Mouse (Mus musculus): ENCODE data around the gene Defb36. TPM values are rescaled to one million over a fixed set of nuclear protein-coding genes. Genes with fewer than 3 reads are reported as not detected.

The Defb36 gene
- polyA plus RNA-seq (2015; fragmentation: Nextera tagmentation; extraction: Ambion mirVana), result not detected in 2 replicates

DNA sequence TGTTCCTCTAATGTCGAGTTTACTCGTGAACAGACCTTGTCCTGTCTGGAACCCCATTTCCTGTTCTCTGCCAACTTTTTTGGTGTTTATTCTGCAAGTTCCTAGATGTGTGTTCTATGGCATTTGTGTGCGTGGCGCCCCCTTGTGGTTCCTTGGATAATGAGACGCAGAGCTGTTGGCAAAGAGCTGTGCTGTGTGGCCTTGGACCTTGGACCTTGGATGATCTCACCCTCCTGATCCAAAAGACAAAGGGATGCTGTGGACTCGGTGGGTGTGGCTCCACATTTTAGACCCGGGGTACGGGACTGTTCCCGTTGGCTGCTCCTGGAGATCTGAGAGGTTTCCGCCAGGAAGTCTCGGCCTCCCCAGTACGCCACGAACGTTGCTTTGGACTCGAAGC lies at the start of gene Defb36:
Gene Defb36, plus strand, starts transcription at position 271 of the 400 bp plus-strand sequence.
- Histone ChIP-seq H3K36me3 (no peaks in the 10 kb centered on the region), H3K4me3 (no peak within 1 kb of the TSS), H3K4me1 (no peaks in the 10 kb centered on the region), H3K9me3 (no peaks in the 10 kb centered on the region), H3K4me2 (no peak within 1 kb of the TSS), H3K27me3 (no peaks in the 10 kb centered on the region), H3K9ac (no peak within 1 kb of the TSS), H3K27ac (no peak within 1 kb of the TSS)
- 83% methylated on average over 15 of the region's 15 CpGs for WGBS
- no peak for ATAC-seq (ENCODE audit: insufficient number of reproducible peaks, low FRiP score, low TSS enrichment, low read depth)

DNA sequence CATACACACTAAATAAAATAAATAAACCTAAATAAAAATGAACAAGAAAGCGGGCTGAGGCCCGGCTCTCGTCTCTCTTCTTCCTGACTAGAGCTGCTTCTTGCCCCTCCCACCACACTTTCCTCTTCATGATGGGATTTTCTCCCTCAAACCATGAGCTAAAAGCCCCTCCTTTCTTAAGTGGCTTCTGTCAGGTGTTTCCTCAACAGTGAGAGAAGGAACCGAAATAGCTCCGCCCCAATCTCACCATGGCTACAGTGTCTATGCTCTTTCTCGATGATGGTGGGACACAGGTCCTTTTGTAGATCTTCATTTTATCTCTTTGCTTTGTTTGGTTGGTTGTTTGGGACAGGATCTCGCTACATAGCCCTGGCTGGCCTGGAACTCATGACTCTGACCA lies 47.5 kb upstream of the Defb36 start:
- 87% methylated on average over 7 of the region's 7 CpGs for WGBS
- Histone ChIP-seq H3K27me3 (no peaks in the 10 kb centered on the region), H3K27ac (no peak overlapping the region), H3K4me2 (no peak overlapping the region), H3K36me3 (no peaks in the 10 kb centered on the region), H3K4me3 (no peak overlapping the region), H3K9me3 (no peaks in the 10 kb centered on the region), H3K4me1 (no peaks in the 10 kb centered on the region), H3K9ac (no peak overlapping the region)
- no peak for ATAC-seq (ENCODE audit: insufficient number of reproducible peaks, low FRiP score, low TSS enrichment, low read depth)

DNA sequence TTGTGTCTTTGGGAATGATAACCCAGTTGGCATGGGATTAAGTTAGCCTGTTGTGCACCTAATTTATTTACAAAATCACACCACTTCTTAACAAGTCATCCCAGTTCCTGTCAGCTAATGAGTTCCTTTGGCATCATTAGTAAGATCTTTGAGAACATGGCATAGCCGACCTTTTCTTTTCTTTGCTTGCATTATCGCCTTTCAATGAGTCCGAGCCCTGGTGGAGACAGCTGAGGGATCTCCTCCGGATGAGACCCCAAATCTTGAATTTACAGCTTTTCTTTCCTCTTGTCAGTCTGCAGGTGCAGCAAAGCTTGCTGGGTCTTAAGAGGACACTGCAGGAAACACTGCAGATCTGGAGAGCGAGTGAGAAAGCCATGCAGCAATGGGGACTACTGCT lies 35.1 kb upstream of the Defb36 start, which contains the start of gene Gm17416:
Gene Gm17416, plus strand, starts transcription at position 301 of the 400 bp plus-strand sequence.
- H3K27me3 ChIP-seq, result no peaks in the 10 kb centered on the region
- no peak within 1 kb of the TSS for H3K9ac ChIP-seq
- H3K4me1 ChIP-seq, result no peaks in the 10 kb centered on the region
- H3K27ac ChIP-seq, result no peak within 1 kb of the TSS
- no peak within 1 kb of the TSS for H3K4me2 ChIP-seq
- no peaks in the 10 kb centered on the region for H3K36me3 ChIP-seq
- no peaks in the 10 kb centered on the region for H3K9me3 ChIP-seq
- no peak for ATAC-seq (ENCODE audit: insufficient number of reproducible peaks, low FRiP score, low TSS enrichment, low read depth)
- H3K4me3 ChIP-seq, result no peak within 1 kb of the TSS
- WGBS, result 84% methylated on average over 5 of the region's 5 CpGs

DNA sequence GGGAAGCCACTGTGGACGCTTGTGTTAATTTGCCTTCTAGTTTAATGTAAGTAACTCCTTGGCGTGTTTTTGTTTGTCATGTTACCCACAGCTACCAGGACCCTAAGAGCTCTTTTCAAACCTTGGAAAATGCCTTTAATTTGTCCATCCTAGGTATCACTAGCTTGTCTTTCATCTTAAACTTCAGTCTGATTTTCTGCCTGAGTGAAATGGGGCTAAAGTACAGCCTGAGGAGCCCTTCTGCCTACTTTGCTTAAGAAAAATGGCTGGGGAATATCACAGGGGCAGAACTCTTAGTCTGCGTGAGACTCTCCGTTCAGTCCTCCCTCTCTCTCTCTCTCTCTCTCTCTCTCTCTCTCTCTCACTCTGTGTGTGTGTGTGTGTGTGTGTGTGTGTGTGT lies 34.2 kb upstream of the Defb36 start:
- H3K4me2 ChIP-seq, result no peak overlapping the region
- H3K4me1 ChIP-seq, result no peaks in the 10 kb centered on the region
- H3K36me3 ChIP-seq, result no peaks in the 10 kb centered on the region
- H3K9ac ChIP-seq, result no peak overlapping the region
- no peaks in the 10 kb centered on the region for H3K27me3 ChIP-seq
- 69% methylated on average over 4 of the region's 4 CpGs for WGBS
- H3K27ac ChIP-seq, result no peak overlapping the region
- H3K4me3 ChIP-seq, result no peak overlapping the region
- ATAC-seq (ENCODE audit: insufficient number of reproducible peaks, low FRiP score, low TSS enrichment, low read depth), result no peak
- no peaks in the 10 kb centered on the region for H3K9me3 ChIP-seq

DNA sequence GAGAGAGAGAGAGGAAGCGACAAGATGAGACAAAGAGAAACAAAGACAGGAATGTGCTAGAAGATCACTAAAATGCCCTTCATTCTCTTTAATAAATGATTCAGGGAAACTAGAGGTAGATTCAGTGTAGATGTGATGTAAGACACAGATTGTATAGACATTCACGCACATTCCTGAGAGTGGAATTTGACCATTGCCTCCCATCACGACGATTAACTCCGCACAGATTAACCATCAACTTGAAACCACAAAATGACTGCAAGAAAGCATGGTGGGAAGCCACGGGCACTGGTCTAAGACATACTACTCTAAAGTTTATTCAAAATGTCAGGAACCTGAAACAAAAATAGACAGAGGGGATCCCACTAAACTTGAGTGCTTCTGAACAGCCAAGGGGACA lies 33.8 kb upstream of the Defb36 start:
- H3K9me3 ChIP-seq, result no peaks in the 10 kb centered on the region
- H3K27me3 ChIP-seq, result no peaks in the 10 kb centered on the region
- H3K9ac ChIP-seq, result no peak overlapping the region
- H3K36me3 ChIP-seq, result no peaks in the 10 kb centered on the region
- H3K27ac ChIP-seq, result no peak overlapping the region
- no peak overlapping the region for H3K4me2 ChIP-seq
- WGBS, result 75% methylated on average over 6 of the region's 6 CpGs
- no peaks in the 10 kb centered on the region for H3K4me1 ChIP-seq
- no peak for ATAC-seq (ENCODE audit: insufficient number of reproducible peaks, low FRiP score, low TSS enrichment, low read depth)
- H3K4me3 ChIP-seq, result no peak overlapping the region

DNA sequence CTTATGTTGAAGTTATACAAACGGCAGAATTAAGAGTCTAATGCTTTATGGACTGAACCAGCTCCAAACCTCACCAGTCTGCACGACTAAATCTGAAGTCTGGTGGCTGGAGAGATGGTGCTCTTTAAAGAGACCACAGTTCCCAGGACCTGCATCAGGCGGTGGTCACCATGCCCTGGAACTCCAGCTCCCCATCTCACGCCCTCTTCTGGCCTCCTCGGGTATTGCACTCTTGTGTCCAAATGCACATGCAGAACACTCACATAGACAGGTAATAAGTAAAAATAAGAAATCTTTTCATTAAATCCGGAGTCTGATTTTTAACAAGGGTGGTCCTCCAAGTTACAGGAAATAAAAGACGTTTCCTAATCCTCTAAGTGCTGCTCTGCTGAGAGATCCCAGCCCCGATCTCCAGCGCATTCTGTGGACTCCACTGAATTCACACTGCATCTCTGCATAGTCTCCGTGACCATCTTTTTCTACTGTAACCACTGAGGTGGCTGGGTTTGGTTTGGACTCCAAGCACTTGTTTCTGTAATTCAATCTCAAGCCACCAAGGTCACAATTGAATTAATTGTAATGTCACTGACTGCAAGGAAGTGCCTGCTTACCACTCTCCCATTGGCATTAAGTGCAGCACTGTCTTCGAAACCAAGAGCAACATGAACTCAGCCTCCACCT lies 31.9 kb upstream of the Defb36 start, which contains the start of gene Defb21:
Gene Defb21, plus strand, starts transcription at position 631 of the 681 bp plus-strand sequence.
- no peak within 1 kb of the TSS for H3K4me2 ChIP-seq

DNA sequence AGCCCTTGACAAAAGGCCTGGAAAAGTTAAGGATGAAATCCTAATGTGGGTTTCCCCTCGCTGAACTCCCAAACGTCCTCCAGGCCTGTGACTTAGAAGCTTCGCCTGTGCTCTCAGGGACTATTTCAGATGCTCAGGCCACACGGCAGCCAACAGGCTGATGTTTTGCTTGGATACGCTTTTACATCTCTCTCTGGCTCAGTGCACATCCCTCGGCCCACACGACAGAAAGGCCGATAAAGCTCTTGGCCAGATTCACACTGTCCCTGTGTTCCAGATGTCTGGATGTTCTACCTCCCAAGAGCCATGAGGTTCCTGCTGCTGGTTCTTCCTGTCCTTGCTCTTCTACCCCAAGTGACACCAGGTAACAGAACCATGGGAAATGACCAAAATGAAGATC lies 30.6 kb upstream of the Defb36 start:
- no peak overlapping the region for H3K4me3 ChIP-seq
- H3K4me2 ChIP-seq, result no peak overlapping the region
- no peak overlapping the region for H3K9ac ChIP-seq
- H3K4me1 ChIP-seq, result no peaks in the 10 kb centered on the region
- H3K36me3 ChIP-seq, result no peaks in the 10 kb centered on the region
- H3K27me3 ChIP-seq, result no peaks in the 10 kb centered on the region
- H3K9me3 ChIP-seq, result no peaks in the 10 kb centered on the region
- no peak for ATAC-seq (ENCODE audit: insufficient number of reproducible peaks, low FRiP score, low TSS enrichment, low read depth)
- WGBS, result 89% methylated on average over 8 of the region's 8 CpGs
- no peak overlapping the region for H3K27ac ChIP-seq

More for the DNA sequence above, 31.9 kb upstream of the Defb36 start, which contains the start of gene Defb21:
- Histone ChIP-seq H3K4me3 (no peak within 1 kb of the TSS), H3K27ac (no peak within 1 kb of the TSS), H3K9me3 (no peaks in the 10 kb centered on the region), H3K36me3 (no peaks in the 10 kb centered on the region), H3K4me1 (no peaks in the 10 kb centered on the region), H3K9ac (no peak within 1 kb of the TSS), H3K27me3 (no peaks in the 10 kb centered on the region)
- no peak for ATAC-seq (ENCODE audit: insufficient number of reproducible peaks, low FRiP score, low TSS enrichment, low read depth)
- 64% methylated on average over 11 of the region's 11 CpGs for WGBS

DNA sequence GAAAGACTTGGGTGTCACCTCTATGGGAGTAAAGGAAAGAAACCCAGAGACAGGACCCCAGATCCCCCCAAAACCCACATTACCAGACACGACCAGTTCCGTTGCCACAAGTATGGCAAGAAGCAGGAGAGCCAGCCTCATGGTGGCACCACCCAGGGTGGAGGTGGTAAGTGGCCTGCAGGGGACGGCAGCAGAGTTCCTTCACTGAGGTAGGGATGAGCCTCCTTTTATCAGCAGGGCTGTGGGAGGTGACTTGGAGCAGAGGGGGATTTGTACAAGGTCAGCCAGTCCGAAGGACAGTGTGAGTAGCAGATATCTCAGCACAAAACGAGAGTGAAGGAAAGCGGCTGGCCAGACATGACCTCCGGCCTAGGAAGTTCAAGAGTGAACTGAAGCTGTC lies 24.0 kb upstream of the Defb36 start, which contains the start of gene Defb19:
Gene Defb19, minus strand, starts transcription at position 206 of the 400 bp plus-strand sequence.
- Histone ChIP-seq H3K9me3 (no peaks in the 10 kb centered on the region), H3K4me2 (no peak within 1 kb of the TSS), H3K9ac (no peak within 1 kb of the TSS), H3K4me1 (no peaks in the 10 kb centered on the region), H3K4me3 (no peak within 1 kb of the TSS), H3K27me3 (no peaks in the 10 kb centered on the region), H3K36me3 (no peaks in the 10 kb centered on the region), H3K27ac (no peak within 1 kb of the TSS)
- 72% methylated on average over 7 of the region's 7 CpGs for WGBS
- ATAC-seq (ENCODE audit: insufficient number of reproducible peaks, low FRiP score, low TSS enrichment, low read depth), result no peak

DNA sequence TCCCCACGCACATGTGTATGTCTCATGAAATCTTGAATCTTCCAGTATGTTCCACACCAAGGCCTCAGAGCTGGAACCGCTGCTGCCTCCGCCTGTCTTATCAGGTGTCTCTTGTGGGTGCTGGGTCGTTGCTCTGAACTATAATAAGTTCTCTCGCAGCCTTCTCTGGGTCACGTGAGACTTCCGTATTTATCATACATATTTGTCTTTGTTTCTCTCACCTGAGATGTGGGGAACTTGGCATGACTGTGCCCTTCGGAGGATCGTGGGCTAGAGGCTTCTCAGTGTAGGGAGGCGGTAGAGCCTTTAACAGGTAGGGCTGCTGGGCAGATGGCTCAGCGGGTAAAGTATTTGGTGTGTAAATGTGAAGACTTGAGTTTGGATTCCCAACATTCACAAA lies 23.5 kb upstream of the Defb36 start:
- Histone ChIP-seq H3K4me3 (no peak overlapping the region), H3K27me3 (no peaks in the 10 kb centered on the region), H3K4me1 (no peaks in the 10 kb centered on the region), H3K36me3 (no peaks in the 10 kb centered on the region), H3K27ac (no peak overlapping the region), H3K9ac (no peak overlapping the region), H3K4me2 (no peak overlapping the region), H3K9me3 (no peaks in the 10 kb centered on the region)
- WGBS, result 83% methylated on average over 11 of the region's 11 CpGs
- ATAC-seq (ENCODE audit: insufficient number of reproducible peaks, low FRiP score, low TSS enrichment, low read depth), result no peak

DNA sequence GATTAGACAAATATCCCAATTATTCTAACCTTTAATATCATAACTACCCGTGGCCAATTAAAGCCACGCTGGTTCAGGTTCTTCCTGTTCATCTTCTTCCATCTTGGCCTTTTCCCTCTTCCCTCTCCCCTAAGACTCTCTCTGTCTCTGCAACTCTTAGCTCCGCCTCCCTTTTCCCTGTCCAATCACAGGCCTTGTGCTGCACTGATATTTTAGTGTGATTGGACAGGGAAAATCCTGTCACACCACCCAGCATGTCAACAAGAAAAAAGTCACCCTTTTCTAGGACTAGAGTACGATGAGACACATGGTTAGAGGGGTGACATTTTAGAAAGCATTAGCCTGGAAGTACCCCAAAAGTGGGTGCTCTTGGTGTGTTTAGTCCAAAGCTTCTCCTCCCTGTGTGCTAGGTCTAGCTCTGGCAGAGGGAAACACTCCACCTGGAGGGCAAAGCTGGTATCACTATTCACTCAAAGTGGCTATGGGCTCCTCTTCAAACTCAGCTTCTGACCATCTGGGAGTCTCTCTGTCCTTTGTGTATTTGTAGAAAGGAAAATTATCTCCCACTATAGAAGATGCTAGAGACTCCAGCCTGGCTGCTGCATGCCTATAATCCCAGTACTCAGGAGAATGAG lies 17.1 kb upstream of the Defb36 start:
- no peak for ATAC-seq (ENCODE audit: insufficient number of reproducible peaks, low FRiP score, low TSS enrichment, low read depth)

DNA sequence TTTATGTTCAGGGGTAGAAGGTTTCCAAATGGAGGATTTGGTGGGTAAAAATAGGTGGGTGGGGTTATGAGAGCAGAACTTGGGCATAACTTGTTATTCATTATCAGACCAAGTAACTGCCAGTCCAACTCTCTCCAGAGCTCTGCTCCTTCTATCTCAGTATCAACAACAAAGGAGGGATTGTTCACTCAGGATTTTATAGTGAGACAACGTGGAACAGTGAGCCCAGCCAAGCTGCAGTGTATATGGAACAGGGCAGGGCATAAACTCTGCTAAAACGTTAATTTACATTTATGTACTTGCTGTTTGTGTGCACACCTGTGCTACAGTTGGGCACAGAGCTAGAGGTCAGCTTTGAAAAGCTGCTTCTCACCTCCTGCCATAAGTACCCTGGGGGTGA lies 15.7 kb upstream of the Defb36 start:
- ATAC-seq (ENCODE audit: insufficient number of reproducible peaks, low FRiP score, low TSS enrichment, low read depth), result no peak
- H3K9ac ChIP-seq, result no peak overlapping the region
- H3K27me3 ChIP-seq, result no peaks in the 10 kb centered on the region
- no peak overlapping the region for H3K27ac ChIP-seq
- H3K36me3 ChIP-seq, result no peaks in the 10 kb centered on the region
- H3K4me2 ChIP-seq, result no peak overlapping the region
- WGBS, result 24% methylated on average over 2 of the region's 2 CpGs
- H3K4me1 ChIP-seq, result no peaks in the 10 kb centered on the region
- H3K4me3 ChIP-seq, result no peak overlapping the region
- no peaks in the 10 kb centered on the region for H3K9me3 ChIP-seq

More for the DNA sequence above, 17.1 kb upstream of the Defb36 start:
- Histone ChIP-seq H3K27me3 (no peaks in the 10 kb centered on the region), H3K4me1 (no peaks in the 10 kb centered on the region), H3K27ac (no peak overlapping the region), H3K4me2 (no peak overlapping the region), H3K4me3 (no peak overlapping the region), H3K36me3 (no peaks in the 10 kb centered on the region), H3K9me3 (no peaks in the 10 kb centered on the region), H3K9ac (no peak overlapping the region)
- whole genome bisulfite sequencing, result 72% methylated on average over 4 of the region's 4 CpGs

DNA sequence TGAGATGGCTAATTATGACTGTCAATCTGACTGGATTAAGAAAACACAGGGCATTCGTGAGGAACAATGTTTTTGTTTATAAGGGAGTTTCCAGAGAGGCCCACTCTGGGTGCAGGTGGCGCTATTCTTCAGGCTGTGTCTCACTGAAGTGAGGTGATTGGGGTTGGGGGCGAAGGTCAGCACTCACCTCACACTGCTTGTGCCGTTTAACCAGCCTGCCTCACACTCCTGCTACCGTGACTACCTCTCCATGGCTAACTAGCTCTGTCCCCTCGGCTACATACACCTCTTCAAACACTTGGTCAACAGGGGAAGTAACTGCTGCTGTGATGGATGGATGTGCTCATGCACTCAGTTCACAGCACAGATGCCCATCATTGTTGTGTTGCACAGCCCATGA lies 15.1 kb upstream of the Defb36 start:
- no peaks in the 10 kb centered on the region for H3K9me3 ChIP-seq
- H3K4me2 ChIP-seq, result no peak overlapping the region
- no peak overlapping the region for H3K4me3 ChIP-seq
- H3K27ac ChIP-seq, result no peak overlapping the region
- no peak overlapping the region for H3K9ac ChIP-seq
- 40% methylated on average over 6 of the region's 6 CpGs for WGBS
- H3K36me3 ChIP-seq, result no peaks in the 10 kb centered on the region
- ATAC-seq (ENCODE audit: insufficient number of reproducible peaks, low FRiP score, low TSS enrichment, low read depth), result no peak
- H3K4me1 ChIP-seq, result no peaks in the 10 kb centered on the region
- no peaks in the 10 kb centered on the region for H3K27me3 ChIP-seq

Measured in limb, embryonic 15.5 days (tissue).